Comparison of ENCODE assay signal across 8 mouse cellular contexts in the genomic region with DNA sequence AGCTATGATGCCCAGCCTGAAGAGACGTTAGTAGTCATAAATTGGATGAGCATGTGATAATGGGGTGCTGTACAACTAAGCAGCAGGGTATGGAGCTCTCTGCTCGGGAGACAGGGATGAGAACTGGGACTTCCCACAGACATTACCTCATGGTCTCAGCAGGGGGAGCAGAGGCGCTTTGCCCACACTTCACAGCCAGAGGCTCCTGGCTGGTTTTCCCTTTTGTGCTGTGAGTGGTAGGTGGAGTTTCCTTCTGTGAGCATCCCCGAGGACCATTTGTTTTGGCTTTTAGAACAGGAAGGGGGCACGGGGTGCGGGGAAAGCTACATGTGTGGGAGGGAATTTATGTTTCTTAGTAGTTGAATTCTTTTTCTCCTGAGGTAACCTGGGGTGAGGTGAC.
DNase-seq lines count a peak whose midpoint lies in the region; ATAC-seq lines count a peak whose summit lies in the region.

No protein-coding gene starts in this region.

- H3K9ac ChIP-seq in embryonic facial prominence, embryonic 14.5 days (ENCODE audit: low read depth, low read length) = peak overlapping the region; percentile 49; the same call in 1 of the 2 replicates
- H3K9ac ChIP-seq in midbrain, embryonic 16.5 days (ENCODE audit: low read depth, low read length) = no peak overlapping the region

- peak overlapping the region; percentile 26 for H3K4me3 ChIP-seq in embryonic facial prominence, embryonic 14.5 days (ENCODE audit: low read depth, low read length)
- peak overlapping the region; percentile 51 for H3K4me3 ChIP-seq in heart, embryonic 10.5 days
- H3K4me3 ChIP-seq in midbrain, embryonic 16.5 days (ENCODE audit: low read depth, low read length) = no peak overlapping the region

- H3K4me2 ChIP-seq in embryonic facial prominence, embryonic 14.5 days (ENCODE audit: low read depth, low read length) = peak overlapping the region; percentile 63
- H3K4me2 ChIP-seq in midbrain, embryonic 16.5 days (ENCODE audit: low read length) = peak overlapping the region; percentile 52

- ATAC-seq in embryonic facial prominence, embryonic 14.5 days (ENCODE audit: low read depth) = peak; percentile 76
- ATAC-seq in midbrain, embryonic 16.5 days = peak; percentile 54

- peak overlapping the region; percentile 83 for H3K27ac ChIP-seq in embryonic facial prominence, embryonic 14.5 days (replicated peaks; ENCODE audit: low read depth, low read length)
- H3K27ac ChIP-seq in heart, embryonic 10.5 days = peak overlapping the region; percentile 87
- no peak overlapping the region for H3K27ac ChIP-seq in midbrain, embryonic 16.5 days (ENCODE audit: low read length)

- peak; percentile 37 to 64 for DNase-seq in urinary bladder, adult 18-20 months (ENCODE audit: low spot score in 2 of 2)
- DNase-seq in urinary bladder, postnatal 10 days (ENCODE audit: low spot score) = no peak
- peak; percentile 93 for DNase-seq in embryonic facial prominence, embryonic 14.5 days (ENCODE audit: low spot score)
- peak; percentile 82 for DNase-seq in heart, embryonic 10.5 days (ENCODE audit: low spot score)
- peak; percentile 82 for DNase-seq in kidney, adult 9 months
- peak; percentile 36 for DNase-seq in liver
- DNase-seq in T-cell, adult 2 months (ENCODE audit: low spot score) = no peak

- 2% methylated on average over 6 of the region's 6 CpGs for WGBS in embryonic facial prominence, embryonic 14.5 days
- 3% methylated on average over 6 of the region's 6 CpGs for WGBS in heart, embryonic 10.5 days
- WGBS in midbrain, embryonic 16.5 days = 1% methylated on average over 6 of the region's 6 CpGs

- no peaks in the 10 kb centered on the region for H3K9me3 ChIP-seq in embryonic facial prominence, embryonic 14.5 days (ENCODE audit: control insufficient read depth, low read length)
- H3K9me3 ChIP-seq in heart, embryonic 10.5 days = no peaks in the 10 kb centered on the region
- no peaks in the 10 kb centered on the region for H3K9me3 ChIP-seq in midbrain, embryonic 16.5 days (replicated peaks; ENCODE audit: control insufficient read depth, low read length, poor library complexity, severe bottlenecking)

- H3K36me3 ChIP-seq in embryonic facial prominence, embryonic 14.5 days (ENCODE audit: control insufficient read depth, insufficient read depth, low read length) = no peaks in the 10 kb centered on the region
- no peaks in the 10 kb centered on the region for H3K36me3 ChIP-seq in heart, embryonic 10.5 days
- no peaks in the 10 kb centered on the region for H3K36me3 ChIP-seq in midbrain, embryonic 16.5 days (ENCODE audit: control insufficient read depth, insufficient read depth, low read length)

- peaks cover 12% of the 10 kb centered on the region; the same call in 1 of the 2 replicates for H3K4me1 ChIP-seq in embryonic facial prominence, embryonic 14.5 days (ENCODE audit: control insufficient read depth, insufficient read depth, low read length)
- H3K4me1 ChIP-seq in heart, embryonic 10.5 days = peaks cover 18% of the 10 kb centered on the region
- H3K4me1 ChIP-seq in midbrain, embryonic 16.5 days (ENCODE audit: control insufficient read depth, insufficient read depth, low read length) = peaks cover 9% of the 10 kb centered on the region

- no peaks in the 10 kb centered on the region for H3K27me3 ChIP-seq in embryonic facial prominence, embryonic 14.5 days (replicated peaks; ENCODE audit: control insufficient read depth, insufficient read depth, low read length)
- H3K27me3 ChIP-seq in heart, embryonic 10.5 days (ENCODE audit: insufficient read depth, poor library complexity, severe bottlenecking) = no peaks in the 10 kb centered on the region
- H3K27me3 ChIP-seq in midbrain, embryonic 16.5 days (ENCODE audit: control insufficient read depth, insufficient read depth, low read depth, low read length) = no peaks in the 10 kb centered on the region

Comparison
In these comparisons a context has a peak if more than half of its experiments do, and no peak if none do; other contexts are left out.
1. DNase-seq: peak in urinary bladder, adult 18-20 months (2 of 2), embryonic facial prominence, embryonic 14.5 days (single experiment), heart, embryonic 10.5 days (single experiment), kidney, adult 9 months (single experiment) and liver (single experiment); none in urinary bladder, postnatal 10 days (single experiment) and T-cell, adult 2 months (single experiment).